Comparison of ENCODE assay signal across 16 mouse cellular contexts in the genomic region with DNA sequence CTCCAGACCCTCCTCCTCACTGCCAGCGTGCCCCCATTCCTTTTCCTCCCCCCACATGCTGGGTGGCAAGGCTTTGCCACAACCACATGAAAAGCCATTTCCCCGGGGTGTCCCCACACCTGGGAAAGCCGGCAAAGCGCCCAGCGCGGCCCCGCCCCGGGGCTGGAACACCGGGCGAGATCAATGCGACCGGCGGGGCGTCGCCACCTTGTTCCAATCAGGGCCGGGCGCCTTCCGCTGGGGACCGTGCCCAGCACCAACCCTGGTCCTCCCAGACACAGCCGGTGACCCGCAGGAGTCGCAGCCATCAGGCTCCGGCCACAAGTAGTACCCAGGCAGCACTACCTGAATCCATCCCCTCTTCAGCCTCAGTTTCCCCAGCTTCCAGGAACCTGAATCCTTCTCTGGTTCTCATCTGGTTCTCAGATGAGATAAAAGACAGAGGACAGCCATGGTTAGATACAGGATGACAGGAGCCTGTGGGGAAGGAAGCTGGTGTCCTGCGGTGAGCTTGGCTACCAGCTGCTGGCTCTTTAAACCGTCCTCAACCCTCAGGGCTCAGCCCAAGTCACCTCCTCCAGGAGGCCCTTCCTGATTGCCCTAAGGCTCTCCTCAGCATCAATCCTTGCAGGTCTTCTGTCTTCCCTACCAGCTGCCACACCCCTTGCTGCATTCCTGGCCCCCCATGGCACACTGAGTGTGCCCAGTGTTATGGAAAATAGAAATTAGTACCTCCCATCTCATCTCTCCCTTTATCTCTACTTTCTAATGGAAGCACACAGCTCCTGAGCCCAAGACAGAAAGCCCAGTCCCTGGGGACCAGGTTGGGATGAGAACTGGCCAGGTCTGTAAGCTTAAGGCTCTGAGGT. TPM values are rescaled to one million over a fixed set of nuclear protein-coding genes. Genes with fewer than 3 reads are reported as not detected.
DNase-seq lines count a peak whose midpoint lies in the region; ATAC-seq lines count a peak whose summit lies in the region.
"Had no signal": no experiment of that assay in that cellular context is flagged by ENCODE, and none has a peak within 500 bp of the region (broad histone marks: within the 10 kb centered on the region; RNA-seq: fewer than 3 reads in every experiment).

No protein-coding gene starts in this region.

- H3K27me3 ChIP-seq in forebrain, embryonic 10.5 days (ENCODE audit: poor library complexity, severe bottlenecking), result peaks cover 100% of the 10 kb centered on the region
- H3K27me3 ChIP-seq in forebrain, embryonic 16.5 days (replicated peaks; ENCODE audit: control insufficient read depth, insufficient read depth, low read length), result peaks cover 71% of the 10 kb centered on the region
- H3K27me3 ChIP-seq in kidney, embryonic 16.5 days (ENCODE audit: insufficient read depth, low read length), result peaks cover 72% of the 10 kb centered on the region
- H3K27me3 ChIP-seq in embryonic facial prominence, embryonic 10.5 days (replicated peaks; ENCODE audit: low read depth, poor library complexity, severe bottlenecking), result peaks cover 100% of the 10 kb centered on the region
- H3K27me3 ChIP-seq in limb, embryonic 13.5 days, result peaks cover 97% of the 10 kb centered on the region

- H3K36me3 ChIP-seq in forebrain, embryonic 10.5 days (replicated peaks), result no peaks in the 10 kb centered on the region
- H3K36me3 ChIP-seq in forebrain, embryonic 16.5 days (ENCODE audit: control insufficient read depth, insufficient read depth), result no peaks in the 10 kb centered on the region
- H3K36me3 ChIP-seq in kidney, embryonic 16.5 days (ENCODE audit: insufficient read depth, low read length), result no peaks in the 10 kb centered on the region
- no peaks in the 10 kb centered on the region for H3K36me3 ChIP-seq in embryonic facial prominence, embryonic 10.5 days (replicated peaks)
- no peaks in the 10 kb centered on the region for H3K36me3 ChIP-seq in limb, embryonic 13.5 days

- peak overlapping the region; percentile 22; the same call in 1 of the 2 replicates for H3K4me3 ChIP-seq in forebrain, embryonic 10.5 days
- H3K4me3 ChIP-seq in forebrain, embryonic 16.5 days (replicated peaks; ENCODE audit: low read length), result no peak overlapping the region
- no peak overlapping the region for H3K4me3 ChIP-seq in kidney, embryonic 16.5 days (ENCODE audit: low read length)
- peak overlapping the region; percentile 32 for H3K4me3 ChIP-seq in embryonic facial prominence, embryonic 10.5 days
- H3K4me3 ChIP-seq in limb, embryonic 13.5 days, result peak overlapping the region; percentile 15; the same call in 1 of the 2 replicates

- peaks cover 37% of the 10 kb centered on the region for H3K4me1 ChIP-seq in forebrain, embryonic 10.5 days
- no peaks in the 10 kb centered on the region for H3K4me1 ChIP-seq in forebrain, embryonic 16.5 days (replicated peaks; ENCODE audit: control insufficient read depth, insufficient read depth, low read length)
- H3K4me1 ChIP-seq in kidney, embryonic 16.5 days (ENCODE audit: insufficient read depth, low read length), result peaks cover 4% of the 10 kb centered on the region; the same call in 1 of the 2 replicates
- H3K4me1 ChIP-seq in embryonic facial prominence, embryonic 10.5 days, result peaks cover 47% of the 10 kb centered on the region
- H3K4me1 ChIP-seq in limb, embryonic 13.5 days, result peaks cover 46% of the 10 kb centered on the region

- H3K9me3 ChIP-seq in forebrain, embryonic 10.5 days, result no peaks in the 10 kb centered on the region
- H3K9me3 ChIP-seq in forebrain, embryonic 16.5 days (ENCODE audit: control insufficient read depth, low read length), result no peaks in the 10 kb centered on the region
- H3K9me3 ChIP-seq in kidney, embryonic 16.5 days (ENCODE audit: low read length), result no peaks in the 10 kb centered on the region
- no peaks in the 10 kb centered on the region for H3K9me3 ChIP-seq in embryonic facial prominence, embryonic 10.5 days
- no peaks in the 10 kb centered on the region for H3K9me3 ChIP-seq in limb, embryonic 13.5 days

- no peak overlapping the region for H3K4me2 ChIP-seq in forebrain, embryonic 16.5 days (ENCODE audit: low read length)
- H3K4me2 ChIP-seq in kidney, embryonic 16.5 days (replicated peaks; ENCODE audit: low read depth, low read length), result 0 out of 2 replicates have a peak overlapping the region, but pooled peaks have one; percentile 15
- peak overlapping the region; percentile 51 for H3K4me2 ChIP-seq in limb, embryonic 13.5 days (replicated peaks)

- no peak overlapping the region for H3K27ac ChIP-seq in forebrain, embryonic 10.5 days
- no peak overlapping the region for H3K27ac ChIP-seq in forebrain, embryonic 16.5 days (ENCODE audit: low read length)
- no peak overlapping the region for H3K27ac ChIP-seq in kidney, embryonic 16.5 days (ENCODE audit: low read length)
- peak overlapping the region; percentile 59 for H3K27ac ChIP-seq in embryonic facial prominence, embryonic 10.5 days (replicated peaks)
- no peak overlapping the region for H3K27ac ChIP-seq in limb, embryonic 13.5 days

- no peak for DNase-seq in forebrain, embryonic 10.5 days (ENCODE audit: extremely low spot score, low spot score)
- no peak for DNase-seq in kidney, postnatal 25 days
- peak; percentile 59 for DNase-seq in embryonic facial prominence, embryonic 10.5 days (ENCODE audit: low spot score)
- DNase-seq in layer of hippocampus, postnatal 14 days (ENCODE audit: low spot score in 2 of 2), result no peak
- no peak for DNase-seq in kidney, postnatal 14 days
- DNase-seq: adrenal gland, adult 2 months; heart, postnatal 14 days; lung, postnatal 4 days; right cerebral cortex, postnatal 4 days; thymus, adult 18-20 months had no signal

- WGBS in forebrain, embryonic 10.5 days, result 1% methylated on average over 25 of the region's 25 CpGs
- 1% methylated on average over 25 of the region's 25 CpGs for WGBS in forebrain, embryonic 16.5 days
- under 1% methylated on average over 25 of the region's 25 CpGs for WGBS in kidney, embryonic 16.5 days
- WGBS in embryonic facial prominence, embryonic 10.5 days, result under 1% methylated on average over 25 of the region's 25 CpGs
- WGBS in limb, embryonic 13.5 days, result 2% methylated on average over 25 of the region's 25 CpGs

- H3K9ac ChIP-seq in forebrain, embryonic 16.5 days (replicated peaks; ENCODE audit: low read depth, low read length), result no peak overlapping the region
- H3K9ac ChIP-seq in kidney, embryonic 16.5 days (replicated peaks; ENCODE audit: low read length), result no peak overlapping the region
- no peak overlapping the region for H3K9ac ChIP-seq in limb, embryonic 13.5 days

- no peak for ATAC-seq in forebrain, embryonic 16.5 days
- no peak for ATAC-seq in kidney, embryonic 16.5 days (ENCODE audit: low FRiP score, low TSS enrichment)
- no peak for ATAC-seq in limb, embryonic 13.5 days (ENCODE audit: low FRiP score, low read depth)

RNA-seq across cellular contexts. Expression of a gene that starts 20.4 kb away (rescaled TPM):
- polyA plus RNA-seq in forebrain, embryonic 10.5 days (2016; fragmentation: Nextera tagmentation; extraction: Ambion mirVana), result 0.04 TPM in 1 of 2 replicates, not detected in the other
- polyA plus RNA-seq in forebrain, embryonic 16.5 days (2015; fragmentation: Nextera tagmentation; extraction: Ambion mirVana), result not detected in 2 replicates
- polyA plus RNA-seq in kidney, embryonic 16.5 days (2015; fragmentation: Nextera tagmentation; extraction: Ambion mirVana), result 0.06 TPM in 1 of 2 replicates, not detected in the other
- 0.04 TPM in 2 replicates for polyA plus RNA-seq in embryonic facial prominence, embryonic 10.5 days (2016; fragmentation: Nextera tagmentation; extraction: Ambion mirVana)
- polyA plus RNA-seq in limb, embryonic 13.5 days (2015; fragmentation: Nextera tagmentation; extraction: Ambion mirVana), result 3.7 and 4.6 TPM in 2 replicates
- not detected for total RNA-seq in layer of hippocampus, postnatal 14 days (2021)
- total RNA-seq: left cerebral cortex, postnatal 25 days had no signal
- polyA plus RNA-seq: frontal cortex, adult 2 months; neural tube, embryonic 14.5 days had no signal

Comparison
In these comparisons a context has a peak if more than half of its experiments do, and no peak if none do; other contexts are left out.
1. H3K4me3 ChIP-seq: peak in forebrain, embryonic 10.5 days (single experiment), embryonic facial prominence, embryonic 10.5 days (single experiment) and limb, embryonic 13.5 days (single experiment); none in forebrain, embryonic 16.5 days (single experiment) and kidney, embryonic 16.5 days (single experiment).